Mouse (Mus musculus): Measurements from ENCODE around the gene Cldn34a. TPM values are rescaled to one million over a fixed set of nuclear protein-coding genes. Genes with fewer than 3 reads are reported as not detected.
"Not testable (repeated sequence)": the region's sequence is repeated elsewhere in the genome, so short reads cannot be mapped to it uniquely, and the experiment has no call there.

Cldn34a gene
- total RNA-seq (2017) = not detected in 3 replicates

DNA sequence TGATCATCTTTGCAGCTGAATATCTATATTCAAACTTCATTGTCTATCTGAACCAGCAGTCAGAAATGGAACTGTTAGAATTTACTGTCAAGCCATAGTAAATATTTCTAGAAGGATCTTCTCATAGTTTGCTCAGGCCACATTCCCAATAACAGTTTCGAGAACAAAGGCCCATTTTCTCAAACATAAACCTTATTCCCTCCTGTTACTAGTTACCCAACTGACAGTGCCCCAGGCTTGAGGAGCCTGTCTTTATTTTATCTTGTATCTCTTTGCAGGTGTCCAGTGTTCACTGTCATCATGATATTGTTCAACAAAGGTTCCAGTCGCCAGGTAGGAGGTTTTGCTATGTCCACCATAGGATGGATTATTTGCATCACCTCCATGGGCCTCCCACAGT lies at the start of gene Cldn34a:
TSS of gene Cldn34a (plus strand) at position 301 of the 400 bp plus-strand sequence.
- no peak for ATAC-seq (replicated peaks; ENCODE audit: insufficient number of reproducible peaks, low FRiP score, low TSS enrichment, poor library complexity, severe bottlenecking)

DNA sequence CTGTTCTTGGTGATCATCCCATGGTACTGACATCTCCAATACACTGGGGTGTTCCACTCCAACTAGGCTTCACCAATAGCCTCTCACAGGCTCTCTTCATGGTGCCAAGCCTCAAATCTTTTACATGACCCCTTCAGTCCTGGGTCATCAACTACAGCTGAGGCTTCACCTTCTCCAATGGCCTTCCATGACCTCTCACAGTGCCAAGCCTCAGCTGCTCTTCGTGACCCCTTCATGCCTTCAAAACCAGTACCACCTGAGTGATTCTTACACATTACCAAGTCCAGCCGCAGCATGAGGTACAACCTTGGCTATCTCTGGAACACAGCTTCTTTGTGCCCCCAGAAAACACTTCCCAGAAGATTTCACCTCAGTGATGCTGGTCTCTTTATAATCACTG lies 44.5 kb upstream of the Cldn34a start:
- ATAC-seq (replicated peaks; ENCODE audit: insufficient number of reproducible peaks, low FRiP score, low TSS enrichment, poor library complexity, severe bottlenecking) = not testable (repeated sequence)

DNA sequence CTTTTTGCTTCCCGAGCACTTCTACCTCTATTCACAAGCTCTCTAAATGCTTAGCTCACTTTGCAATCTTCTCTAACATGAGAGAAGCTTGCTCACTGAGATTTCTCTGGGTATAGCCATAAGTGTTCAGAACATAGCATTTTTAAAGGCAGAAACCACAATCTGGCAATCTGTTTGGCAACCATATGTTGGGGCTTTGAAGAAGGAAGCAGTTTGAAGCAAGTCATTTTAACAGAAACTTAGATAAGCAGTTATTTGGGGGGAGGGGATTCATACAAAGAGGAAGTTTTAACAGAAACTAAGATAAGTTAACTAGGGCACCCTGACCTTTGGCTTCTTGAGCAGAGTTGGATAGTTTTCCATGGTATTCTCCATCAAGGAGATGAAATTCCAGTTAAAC lies 17.4 kb upstream of the Cldn34a start:
- no peak for ATAC-seq (replicated peaks; ENCODE audit: insufficient number of reproducible peaks, low FRiP score, low TSS enrichment, poor library complexity, severe bottlenecking)

DNA sequence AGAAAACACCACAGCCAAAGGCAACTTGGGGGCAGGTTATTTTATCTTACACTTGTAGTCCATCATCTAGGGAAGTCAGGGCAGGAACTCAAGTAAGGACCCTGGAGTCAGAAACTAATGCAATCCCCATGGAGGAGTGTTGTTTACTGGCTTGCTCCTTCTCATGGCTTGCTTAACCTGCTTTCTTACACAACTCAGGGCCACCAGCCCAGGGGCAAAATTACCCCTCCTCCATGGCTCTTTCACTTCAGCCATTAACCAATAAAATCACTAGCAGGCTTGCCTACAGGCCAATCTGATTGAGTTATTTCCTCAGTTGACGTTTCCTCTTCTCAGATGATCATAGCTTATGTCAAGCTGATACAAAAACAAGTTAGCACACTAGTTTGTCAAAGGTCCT lies 15.0 kb upstream of the Cldn34a start:
- ATAC-seq (replicated peaks; ENCODE audit: insufficient number of reproducible peaks, low FRiP score, low TSS enrichment, poor library complexity, severe bottlenecking) = no peak

DNA sequence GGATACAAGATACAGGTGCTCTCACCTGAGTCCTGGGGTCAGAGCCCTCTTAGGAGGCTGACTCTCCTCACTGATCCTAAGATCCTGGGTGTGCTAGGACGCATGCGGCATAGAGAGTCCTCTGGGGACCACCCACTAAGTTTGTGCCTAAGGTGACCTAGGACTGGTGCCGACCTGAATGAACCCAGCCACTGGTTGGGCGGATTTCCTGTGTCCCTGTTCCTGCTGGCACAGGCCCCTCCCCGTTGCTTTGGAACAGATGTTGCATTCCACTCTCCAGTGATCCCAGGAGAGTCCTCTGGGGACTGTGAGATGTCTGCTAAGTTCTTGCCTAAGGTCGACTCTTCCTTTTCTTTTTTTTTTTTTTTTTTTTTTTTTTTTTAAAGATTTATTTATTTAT lies 5.7 kb upstream of the Cldn34a start:
- ATAC-seq (replicated peaks; ENCODE audit: insufficient number of reproducible peaks, low FRiP score, low TSS enrichment, poor library complexity, severe bottlenecking) = no peak

Other genes with a start within 250 kb of the Cldn34a start
- 0.64 to 2.5 TPM in 2 of 3 replicates, not detected in the other for gene Kantr, start 235.8 kb upstream of the Cldn34a start, total RNA-seq (2017)
- gene Tspyl2, start 220.9 kb upstream of the Cldn34a start, total RNA-seq (2017) = 30.1 to 44.1 TPM (median 32.0 TPM) in 3 replicates
- gene Gpr173, start 194.6 kb upstream of the Cldn34a start, total RNA-seq (2017) = not detected in 3 replicates
- not detected in 3 replicates for gene Shroom2, start 206.1 kb downstream of the Cldn34a start, total RNA-seq (2017)
- not detected in 3 replicates for gene Gpr143, start 218.6 kb downstream of the Cldn34a start, total RNA-seq (2017)

All from monocyte, adult 5-6 weeks (primary cell).